Mouse (Mus musculus) heart, postnatal 0 days (tissue): ENCODE measurements around the gene Lgals8.

Experiments
- CTCF ChIP-seq: IDR thresholded peaks from 2 replicates; pipeline ENCODE4 v1.5.1; 2016; ENCODE audit warnings: antibody characterized with exemption, control low read depth, low read depth
- EP300 ChIP-seq: IDR thresholded peaks from 2 replicates; pipeline ENCODE4 v1.6.1; 2016; ENCODE audit warnings: antibody characterized with exemption, low read depth

DNA sequence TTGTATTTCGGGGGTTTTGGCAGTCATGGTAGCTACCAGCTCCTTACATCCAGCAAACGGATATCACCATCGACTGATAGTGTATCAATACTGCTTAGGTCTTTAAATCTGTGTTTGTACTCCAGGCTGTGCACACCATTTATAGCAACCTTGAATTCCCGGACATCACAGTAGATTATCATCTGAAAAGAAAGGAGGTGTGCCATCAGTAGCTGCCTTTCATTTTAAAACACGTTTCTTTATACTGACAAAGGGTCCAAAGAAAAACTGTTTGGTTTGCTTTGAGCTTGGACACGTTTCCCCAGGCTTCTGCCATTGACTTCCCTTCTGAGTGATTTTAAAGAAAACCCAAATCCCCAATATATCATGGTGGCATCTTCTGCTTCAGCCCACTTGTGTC, 23.9 kb downstream of the Lgals8 start:
- no peak for TF ChIP-seq EP300
- TF ChIP-seq CTCF = no peak
